ENCODE assay signal across 8 mouse cellular contexts in the genomic region with DNA sequence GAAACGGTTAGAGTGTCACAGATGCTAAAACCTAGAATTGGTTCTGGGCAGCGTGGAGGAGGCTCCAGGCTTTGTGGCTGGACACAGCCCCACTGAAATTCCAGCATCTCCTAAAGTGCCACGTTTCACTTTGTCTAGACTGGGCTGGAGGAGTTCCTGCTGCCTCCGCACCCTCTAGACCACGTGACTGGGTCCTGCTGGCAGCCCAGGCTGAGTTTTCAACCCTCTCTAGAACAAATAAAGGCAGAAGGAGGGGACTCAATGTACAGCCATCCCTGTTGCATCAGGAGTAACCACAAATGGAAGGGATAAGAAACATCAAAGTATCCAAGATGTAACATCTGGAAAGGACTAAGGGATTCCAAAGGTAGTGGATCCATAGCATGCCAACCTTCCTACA. TPM values are rescaled to one million over a fixed set of nuclear protein-coding genes. Genes with fewer than 3 reads are reported as not detected.
DNase-seq lines count a peak whose midpoint lies in the region; ATAC-seq and TF ChIP-seq lines count a peak whose summit lies in the region.

No protein-coding gene starts in this region.

- no peak overlapping the region for H3K4me3 ChIP-seq in MEL (ENCODE audit: control insufficient read depth in 1 of 2, insufficient read depth in 1 of 2, low read depth in 2 of 2, low read length in 2 of 2)
- H3K4me3 ChIP-seq in heart, embryonic 13.5 days: peak overlapping the region; percentile 71
- H3K4me3 ChIP-seq in lung, embryonic 14.5 days (ENCODE audit: low read depth, low read length): no peak overlapping the region

- H3K4me2 ChIP-seq in heart, embryonic 13.5 days: peak overlapping the region; percentile 96
- peak overlapping the region; percentile 36 for H3K4me2 ChIP-seq in lung, embryonic 14.5 days

- no peaks in the 10 kb centered on the region for H3K9me3 ChIP-seq in MEL (replicated peaks; ENCODE audit: insufficient read depth, low read length)
- no peaks in the 10 kb centered on the region for H3K9me3 ChIP-seq in heart, embryonic 13.5 days
- no peaks in the 10 kb centered on the region for H3K9me3 ChIP-seq in lung, embryonic 14.5 days (ENCODE audit: low read depth, low read length)

- no peaks in the 10 kb centered on the region for H3K79me2 ChIP-seq in MEL (ENCODE audit: control insufficient read depth, insufficient read depth, low read length, poor library complexity)

- H3K9ac ChIP-seq in MEL (ENCODE audit: control insufficient read depth, low read depth, low read length, poor library complexity, severe bottlenecking): no peak overlapping the region
- H3K9ac ChIP-seq in heart, embryonic 13.5 days: 0 out of 2 replicates have a peak overlapping the region, but pooled peaks have one; percentile 60
- peak overlapping the region; percentile 32; the same call in 1 of the 2 replicates for H3K9ac ChIP-seq in lung, embryonic 14.5 days

- WGBS in heart, embryonic 13.5 days: 48% methylated on average over 5 of the region's 5 CpGs
- WGBS in lung, embryonic 14.5 days: 47% methylated on average over 5 of the region's 5 CpGs

- TF ChIP-seq EP300 in MEL (IDR thresholded peaks at IDR 0.05; ENCODE audit: low read depth in 1 of 2, low read length in 2 of 2): no peak

- no peak for TF ChIP-seq POLR2A in MEL (IDR thresholded peaks at IDR 0.05; ENCODE audit: control insufficient read depth in 1 of 2, insufficient read depth in 1 of 2, low read depth in 1 of 2, low read length in 2 of 2, poor library complexity in 1 of 2)

- H3K27me3 ChIP-seq in MEL (ENCODE audit: control insufficient read depth in 1 of 2, insufficient read depth in 2 of 2, low read length in 2 of 2): peaks cover 9 to 16% of the 10 kb centered on the region in 2 experiments
- no peaks in the 10 kb centered on the region for H3K27me3 ChIP-seq in heart, embryonic 13.5 days (replicated peaks)
- no peaks in the 10 kb centered on the region for H3K27me3 ChIP-seq in lung, embryonic 14.5 days (ENCODE audit: insufficient read depth, low read length)

- intact Hi-C loops in gastrocnemius, postnatal 14 days (cut with DNase I; ENCODE audit: low total_unique reads): no loop called here

- no peak for TF ChIP-seq RAD21 in MEL (IDR thresholded peaks at IDR 0.05; ENCODE audit: low read depth, low read length)

- no peak for TF ChIP-seq CTCF in MEL (IDR thresholded peaks at IDR 0.05 in 2 of 3, conservative IDR thresholded peaks at IDR 0.05 in 1 of 3; ENCODE audit: control insufficient read depth in 1 of 3, insufficient read depth in 1 of 3, low read depth in 2 of 3, low read length in 3 of 3, poor library complexity in 1 of 3, severe bottlenecking in 1 of 3)
- no peak for TF ChIP-seq CTCF in lung, embryonic 14.5 days (IDR thresholded peaks at IDR 0.05; ENCODE audit: low read depth)

- no peak for ATAC-seq in heart, embryonic 13.5 days (ENCODE audit: extremely low read depth, insufficient number of reproducible peaks, low FRiP score, low TSS enrichment)
- no peak; the same call in 1 of the 2 replicates for ATAC-seq in lung, embryonic 14.5 days (ENCODE audit: insufficient read depth)

- no peak overlapping the region for H3K27ac ChIP-seq in MEL (ENCODE audit: control insufficient read depth, low read depth, low read length)
- H3K27ac ChIP-seq in heart, embryonic 13.5 days (replicated peaks): peak overlapping the region; percentile 78
- peak overlapping the region; percentile 63 for H3K27ac ChIP-seq in lung, embryonic 14.5 days (ENCODE audit: low read depth)

- no peaks in the 10 kb centered on the region for H3K4me1 ChIP-seq in MEL (ENCODE audit: control insufficient read depth in 1 of 2, insufficient read depth in 2 of 2, low read length in 2 of 2)
- peaks cover 79% of the 10 kb centered on the region for H3K4me1 ChIP-seq in heart, embryonic 13.5 days
- peaks cover 15% of the 10 kb centered on the region for H3K4me1 ChIP-seq in lung, embryonic 14.5 days (ENCODE audit: insufficient read depth)

- DNase-seq in gastrocnemius, postnatal 25 days: peak; percentile 68
- DNase-seq in gastrocnemius, postnatal 14 days: no peak
- no peak for DNase-seq in MEL (ENCODE audit: low read depth, low spot score)
- DNase-seq in lung, embryonic 14.5 days: peak; percentile 70
- DNase-seq in layer of hippocampus, postnatal 36 days: no peak
- DNase-seq in layer of hippocampus, adult 9-10 months (ENCODE audit: low spot score): no peak
- no peak for DNase-seq in cerebellum, adult 9-10 months

- no peaks in the 10 kb centered on the region for H3K36me3 ChIP-seq in MEL (ENCODE audit: control insufficient read depth in 1 of 2, insufficient read depth in 2 of 2, low read length in 2 of 2)
- H3K36me3 ChIP-seq in heart, embryonic 13.5 days: peaks cover 52% of the 10 kb centered on the region
- H3K36me3 ChIP-seq in lung, embryonic 14.5 days (ENCODE audit: insufficient read depth): peaks cover 46% of the 10 kb centered on the region

TF ChIP-seq in MEL, 35 proteins besides CTCF, POLR2A, EP300 and RAD21:
- TF ChIP-seq CHD2 (IDR thresholded peaks at IDR 0.05; ENCODE audit: low read length) (no peak), ETS1 (IDR thresholded peaks at IDR 0.05; ENCODE audit: low read depth, low read length) (no peak), BHLHE40 (IDR thresholded peaks at IDR 0.05; ENCODE audit: borderline replicate concordance, low read depth, low read length) (no peak), USF1 (IDR thresholded peaks at IDR 0.05; ENCODE audit: low read depth, low read length) (peak; percentile 60; the same call in 1 of the 2 replicates), MEF2A (IDR thresholded peaks at IDR 0.05; ENCODE audit: extremely low read depth, insufficient replicate concordance, low read depth, low read length, poor library complexity, severe bottlenecking) (no peak), MAFK (IDR thresholded peaks at IDR 0.05; ENCODE audit: borderline replicate concordance, low read depth, low read length) (no peak), RCOR1 (IDR thresholded peaks at IDR 0.05; ENCODE audit: low read depth, low read length) (no peak)

RNA-seq across cellular contexts. Expression of gene Sparc, which starts 8.7 kb away (rescaled TPM):
- total RNA-seq in gastrocnemius, postnatal 25 days (2021): 1,000 to 10,000 TPM in 1 of 2 experiments, 100 to 1,000 TPM in 1; 811 to 1,001 TPM
- total RNA-seq in gastrocnemius, postnatal 14 days (2021): 1,000 to 10,000 TPM; 1,630 to 1,800 TPM
- not detected in 2 replicates for total RNA-seq in MEL (2012; rRNA removed)
- polyA plus RNA-seq in MEL (2012; ENCODE audit: insufficient read depth in 1 of 2, insufficient read length in 2 of 2, low read depth in 1 of 2, low replicate concordance in 2 of 2, missing spikeins in 1 of 2): not detected
- polyA plus RNA-seq in heart, embryonic 13.5 days (2015; fragmentation: Nextera tagmentation; extraction: Ambion mirVana): 1,654 and 1,741 TPM in 2 replicates
- polyA plus RNA-seq in lung, embryonic 14.5 days (2014; fragmentation: Nextera tagmentation; extraction: Ambion mirVana): 1,429 and 1,454 TPM in 2 replicates
- 100 to 1,000 TPM; 312 to 317 TPM for total RNA-seq in layer of hippocampus, postnatal 36 days (2021)

RNA-seq across cellular contexts. Expression of gene Atox1, which starts 46.7 kb away (rescaled TPM):
- 10 to 100 TPM; 51.8 to 60.6 TPM for total RNA-seq in gastrocnemius, postnatal 25 days (2021)
- total RNA-seq in gastrocnemius, postnatal 14 days (2021): 10 to 100 TPM; 58.7 to 65.7 TPM
- 340 and 365 TPM in 2 replicates for total RNA-seq in MEL (2012; rRNA removed)
- 100 to 1,000 TPM in 1 of 2 experiments, not detected in 1; 258 TPM for polyA plus RNA-seq in MEL (2012; ENCODE audit: insufficient read depth in 1 of 2, insufficient read length in 2 of 2, low read depth in 1 of 2, low replicate concordance in 2 of 2, missing spikeins in 1 of 2)
- 283 and 302 TPM in 2 replicates for polyA plus RNA-seq in heart, embryonic 13.5 days (2015; fragmentation: Nextera tagmentation; extraction: Ambion mirVana)
- polyA plus RNA-seq in lung, embryonic 14.5 days (2014; fragmentation: Nextera tagmentation; extraction: Ambion mirVana): 506 and 535 TPM in 2 replicates
- 10 to 100 TPM; 83.8 to 93.7 TPM for total RNA-seq in layer of hippocampus, postnatal 36 days (2021)

RNA-seq across cellular contexts. Expression of gene G3bp1, which starts 55.2 kb away (rescaled TPM):
- total RNA-seq in gastrocnemius, postnatal 25 days (2021): 10 to 100 TPM; 50.0 to 50.4 TPM
- total RNA-seq in gastrocnemius, postnatal 14 days (2021): 10 to 100 TPM; 54.8 to 64.9 TPM
- total RNA-seq in MEL (2012; rRNA removed): 314 TPM in 2 replicates
- polyA plus RNA-seq in MEL (2012; ENCODE audit: insufficient read depth in 1 of 2, insufficient read length in 2 of 2, low read depth in 1 of 2, low replicate concordance in 2 of 2, missing spikeins in 1 of 2): 100 to 1,000 TPM; 129 to 246 TPM
- polyA plus RNA-seq in heart, embryonic 13.5 days (2015; fragmentation: Nextera tagmentation; extraction: Ambion mirVana): 111 and 113 TPM in 2 replicates
- polyA plus RNA-seq in lung, embryonic 14.5 days (2014; fragmentation: Nextera tagmentation; extraction: Ambion mirVana): 203 and 217 TPM in 2 replicates
- 10 to 100 TPM; 34.1 to 36.8 TPM for total RNA-seq in layer of hippocampus, postnatal 36 days (2021)

Comparison
In these comparisons a context has a peak if more than half of its experiments do, and no peak if none do; other contexts are left out.
1. DNase-seq: peak in gastrocnemius, postnatal 25 days (single experiment) and lung, embryonic 14.5 days (single experiment); none in gastrocnemius, postnatal 14 days (single experiment), MEL (single experiment), layer of hippocampus, postnatal 36 days (0 of 2), layer of hippocampus, adult 9-10 months (single experiment) and cerebellum, adult 9-10 months (single experiment).
2. RNA of gene Sparc, which starts 8.7 kb away (total RNA-seq): 1,630 to 1,800 TPM in gastrocnemius, postnatal 14 days, 811 to 1,001 TPM in gastrocnemius, postnatal 25 days and 312 to 317 TPM in layer of hippocampus, postnatal 36 days; not detected in MEL; every median in the first group is over 100 times any median in the second.